Mouse (Mus musculus): Measurements from ENCODE around the gene Iqgap2.

DNA sequence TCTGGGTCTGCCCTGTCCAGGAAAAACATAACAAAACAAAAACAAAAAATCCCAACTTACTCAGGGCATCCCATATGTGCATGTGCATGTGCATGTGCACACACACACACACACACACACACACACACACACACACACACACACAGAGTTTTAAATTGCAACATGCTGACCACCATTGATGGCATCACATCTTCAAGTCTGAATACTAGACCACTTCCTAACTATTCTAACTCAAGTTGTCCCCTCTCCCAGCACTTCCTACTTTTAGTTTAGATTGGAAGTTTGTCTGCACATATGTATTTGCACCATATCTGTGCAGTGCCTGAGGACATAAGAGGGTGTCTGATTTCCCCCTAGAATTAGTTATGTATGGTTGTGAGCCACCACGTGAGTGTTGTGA, 49.8 kb downstream of the Iqgap2 start:
- TF ChIP-seq CTCF (IDR thresholded peaks at IDR 0.05; ENCODE audit: control insufficient read depth, insufficient read depth, insufficient read length), result no peak
- no peak for TF ChIP-seq USF1 (IDR thresholded peaks at IDR 0.05; ENCODE audit: low read depth)

Data from C2C12 (cell line).